Mouse (Mus musculus) midbrain, embryonic 14.5 days (tissue): ENCODE results near the gene Extl1. TPM values are rescaled to one million over a fixed set of nuclear protein-coding genes. Genes with fewer than 3 reads are reported as not detected.

Experiments used
- ATAC-seq: fragments of 200-750 bp; cut with Nextera tagmentation; 2 replicates; pipeline ENCODE4 v1.8.0; 2017; ENCODE audit warnings: moderate number of reproducible peaks, moderate library complexity; ENCODE audit not compliant: low FRiP score, low TSS enrichment
- DNase-seq: peaks from one replicate; pipeline ENCODE4 v3.0.0-alpha.2; 2015
- H3K27ac ChIP-seq: fragments of 300-500 bp; sonication (generic); replicated peaks from 2 replicates; pipeline ENCODE4 v1.5.1; 2014; ENCODE audit warnings: mild to moderate bottlenecking, low read depth, low read length, moderate library complexity
- H3K27me3 ChIP-seq: fragments of 300-500 bp; sonication (generic); 2 replicates; pipeline ENCODE4 v1.6.1; 2014; ENCODE audit warnings: low read length, control low read depth, mixed read lengths; ENCODE audit not compliant: control insufficient read depth, insufficient read depth
- H3K36me3 ChIP-seq: fragments of 300-500 bp; sonication (generic); 2 replicates; pipeline ENCODE4 v1.6.1; 2014; ENCODE audit warnings: low read length, control low read depth; ENCODE audit not compliant: control insufficient read depth, insufficient read depth
- H3K4me1 ChIP-seq: fragments of 300-500 bp; sonication (generic); 2 replicates; pipeline ENCODE4 v1.6.1; 2014; ENCODE audit warnings: mild to moderate bottlenecking, antibody characterized with exemption, low read length, control low read depth; ENCODE audit not compliant: control insufficient read depth, insufficient read depth
- H3K4me2 ChIP-seq: fragments of 300-500 bp; sonication (generic); 2 replicates; pipeline ENCODE4 v1.6.1; 2014; ENCODE audit warnings: mild to moderate bottlenecking, low read length, moderate library complexity
- H3K4me3 ChIP-seq: fragments of 300-500 bp; sonication (generic); replicated peaks from 2 replicates; pipeline ENCODE4 v1.5.1; 2014; ENCODE audit warnings: low read depth, low read length
- H3K9ac ChIP-seq: fragments of 300-500 bp; sonication (generic); replicated peaks from 2 replicates; pipeline ENCODE4 v1.6.1; 2014; ENCODE audit warnings: mild to moderate bottlenecking, low read length, moderate library complexity
- H3K9me3 ChIP-seq: fragments of 300-500 bp; sonication (generic); 2 replicates; pipeline ENCODE4 v1.6.1; 2016; ENCODE audit warnings: low read length, control low read depth, mixed read lengths; ENCODE audit not compliant: control insufficient read depth
- WGBS: fragments of 180-500 bp; shearing (Covaris S2); extraction: QIAGEN DNeasy Blood & Tissue Kit; methylation state at CpG from one replicate; pipeline ENCODE4 v1.1.7; 2014; 5-methylcytosine and 5-hydroxymethylcytosine counted together
- polyA plus RNA-seq: library from polyadenylated mRNA; unstranded; fragments of >200 nt; fragmentation: Nextera tagmentation; extraction: Ambion mirVana; gene quantifications from 2 replicates; pipeline ENCODE4 v1.2.1, GENCODE M21; 2014

Gene Extl1
- polyA plus RNA-seq, 1 experiment from 2014 or later = 0.28 TPM

DNA sequence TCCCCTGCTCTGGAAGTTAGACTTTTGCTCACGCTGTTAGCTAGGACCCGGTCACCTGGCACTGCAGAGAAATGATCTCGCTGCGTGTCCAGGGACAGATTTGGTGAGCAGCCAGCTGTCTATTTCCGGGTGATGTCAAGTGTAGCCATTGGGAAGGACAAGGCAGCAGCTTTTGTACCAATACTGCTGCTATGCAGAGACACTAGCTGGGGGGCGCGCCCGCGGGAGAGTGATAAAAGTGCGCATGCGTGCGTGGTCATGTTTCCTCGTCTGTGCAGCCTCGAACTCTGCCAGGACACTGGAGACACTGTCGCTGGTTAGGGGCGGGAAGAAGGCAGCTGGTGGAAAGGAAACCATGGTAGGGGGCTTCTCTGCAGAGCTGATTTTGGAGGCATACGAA lies 32.5 kb upstream of the Extl1 start:
- no peaks in the 10 kb centered on the region for H3K27me3 ChIP-seq
- H3K36me3 ChIP-seq = no peaks in the 10 kb centered on the region
- ATAC-seq = no peak
- peak overlapping the region; percentile 52 for H3K27ac ChIP-seq
- peak; percentile 33 for DNase-seq
- 0 out of 2 replicates have a peak, but pooled peaks cover 3% of the 10 kb centered on the region for H3K4me1 ChIP-seq
- 73% methylated on average over 17 of the region's 17 CpGs for WGBS
- H3K4me2 ChIP-seq = no peak overlapping the region
- no peaks in the 10 kb centered on the region for H3K9me3 ChIP-seq
- H3K9ac ChIP-seq = no peak overlapping the region
- no peak overlapping the region for H3K4me3 ChIP-seq

DNA sequence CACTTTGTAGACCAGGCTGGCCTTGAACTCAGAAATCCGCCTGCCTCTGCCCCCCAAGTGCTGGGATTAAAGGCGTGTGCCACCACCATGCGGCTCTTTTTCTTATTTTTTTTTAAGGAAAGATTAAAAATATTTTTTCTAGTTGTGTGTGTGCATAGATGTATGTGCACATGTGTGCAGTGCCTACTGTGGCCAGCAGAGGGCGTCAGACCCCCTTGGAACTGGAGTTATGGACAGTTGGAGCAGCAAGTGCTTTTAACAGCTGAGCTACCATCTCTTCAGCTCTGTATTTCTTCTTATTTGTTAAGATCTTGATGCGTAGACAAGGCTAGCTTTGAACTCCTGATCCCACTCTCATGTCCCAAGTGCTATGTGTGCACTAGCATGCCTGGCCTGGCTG lies 25.6 kb upstream of the Extl1 start:
- DNase-seq (no peak), ATAC-seq (no peak)
- Histone ChIP-seq H3K4me3 (no peak overlapping the region), H3K9ac (no peak overlapping the region), H3K4me1 (peaks cover under 1% of the 10 kb centered on the region; the same call in 1 of the 2 replicates), H3K27ac (no peak overlapping the region), H3K27me3 (no peaks in the 10 kb centered on the region), H3K36me3 (no peaks in the 10 kb centered on the region), H3K9me3 (no peaks in the 10 kb centered on the region), H3K4me2 (no peak overlapping the region)
- 71% methylated on average over 5 of the region's 5 CpGs for WGBS

GRCm38 (mm10) chr4:134403721-134404120 lies 20.1 kb upstream of the Extl1 start:
- Histone ChIP-seq H3K4me1 (peaks cover 27% of the 10 kb centered on the region), H3K27me3 (no peaks in the 10 kb centered on the region), H3K36me3 (no peaks in the 10 kb centered on the region), H3K27ac (no peak overlapping the region), H3K4me3 (no peak overlapping the region), H3K9ac (no peak overlapping the region; the same call in 1 of the 2 replicates), H3K4me2 (no peak overlapping the region), H3K9me3 (no peaks in the 10 kb centered on the region)
- 38% methylated on average over 7 of the region's 7 CpGs for WGBS
- ATAC-seq (no peak), DNase-seq (peak; percentile 26)

DNA sequence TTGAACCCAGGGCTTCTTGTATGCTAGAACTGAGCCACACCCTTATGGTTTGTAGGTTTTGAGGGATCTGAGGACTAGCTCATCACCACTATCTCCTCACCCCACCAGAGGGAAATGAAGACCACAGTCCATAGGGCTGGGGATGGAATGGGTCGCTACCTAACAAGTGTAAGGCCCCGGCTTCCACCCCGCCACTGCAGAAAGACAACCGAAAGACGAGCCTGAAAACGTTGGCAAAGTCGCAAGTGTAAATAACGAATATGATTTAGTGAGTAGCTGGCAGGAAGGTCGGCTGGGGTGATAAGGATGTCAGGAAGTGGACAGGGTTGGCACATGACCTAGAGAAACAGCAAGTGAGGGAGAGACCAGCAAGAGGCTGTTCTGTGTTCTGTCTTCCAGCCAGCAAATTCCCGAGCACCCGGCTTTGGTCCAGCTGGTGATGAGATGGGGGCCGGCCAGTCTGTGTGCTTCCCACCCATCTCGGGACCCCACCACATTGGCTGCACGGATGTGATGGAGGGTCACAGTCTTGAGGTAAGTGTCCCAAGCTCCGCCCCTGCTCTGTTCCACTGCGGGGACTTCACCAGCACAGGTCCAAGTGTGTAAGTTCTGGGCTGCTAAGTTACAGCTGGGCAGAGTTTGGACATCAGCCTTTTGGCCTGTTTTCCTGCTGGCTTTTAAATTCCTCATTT lies 19.1 kb upstream of the Extl1 start:
- no peaks in the 10 kb centered on the region for H3K27me3 ChIP-seq
- WGBS = 84% methylated on average over 16 of the region's 16 CpGs
- H3K4me1 ChIP-seq = peaks cover 27% of the 10 kb centered on the region
- no peak overlapping the region for H3K4me2 ChIP-seq
- no peak for DNase-seq
- H3K4me3 ChIP-seq = no peak overlapping the region
- H3K27ac ChIP-seq = no peak overlapping the region
- no peak overlapping the region for H3K9ac ChIP-seq
- H3K9me3 ChIP-seq = no peaks in the 10 kb centered on the region
- ATAC-seq = no peak
- no peaks in the 10 kb centered on the region for H3K36me3 ChIP-seq

DNA sequence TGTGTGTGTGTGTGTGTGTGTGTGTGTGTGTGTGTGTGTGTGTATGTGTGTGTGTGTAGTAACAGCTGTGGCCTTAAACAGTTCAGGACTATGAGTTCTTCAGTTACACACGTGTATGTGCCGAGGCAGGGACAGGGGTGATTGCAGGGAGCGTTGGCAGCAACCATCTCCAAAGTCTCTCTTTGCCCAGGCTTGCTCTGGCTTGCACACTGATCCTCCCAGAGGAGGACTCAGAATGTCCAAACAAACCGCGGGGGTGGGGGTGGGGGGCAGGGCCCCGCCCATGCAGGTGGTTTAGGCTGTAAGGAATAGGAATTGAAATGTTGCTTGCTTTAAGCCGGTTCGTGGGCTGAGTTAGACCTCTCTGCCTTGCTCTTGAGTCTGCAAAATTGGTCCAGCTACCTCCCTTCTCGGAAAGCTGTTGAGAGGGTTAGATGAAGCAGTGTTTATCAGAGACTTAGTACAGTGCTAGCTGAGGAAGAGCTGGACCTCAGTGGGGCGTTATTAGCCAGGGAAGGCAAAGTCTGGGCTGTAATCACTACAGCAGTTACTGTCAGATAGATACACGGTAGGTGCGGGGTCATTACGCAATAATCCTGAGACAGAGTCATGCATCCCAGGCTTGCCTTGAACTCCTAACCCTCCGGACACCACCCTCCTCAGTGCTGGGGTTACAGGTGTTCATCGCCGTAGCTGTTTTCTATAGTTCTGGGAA lies 18.4 kb upstream of the Extl1 start:
- Histone ChIP-seq H3K4me2 (peak overlapping the region; percentile 64), H3K4me3 (peak overlapping the region; percentile 35; the same call in 1 of the 2 replicates), H3K27me3 (no peaks in the 10 kb centered on the region), H3K9me3 (no peaks in the 10 kb centered on the region), H3K27ac (peak overlapping the region; percentile 80), H3K4me1 (peaks cover 30% of the 10 kb centered on the region), H3K9ac (no peak overlapping the region; the same call in 1 of the 2 replicates), H3K36me3 (no peaks in the 10 kb centered on the region)
- ATAC-seq = no peak
- DNase-seq = no peak
- 68% methylated on average over 16 of the region's 16 CpGs for WGBS

- Histone ChIP-seq H3K4me2 (peak overlapping the region; percentile 64), H3K36me3 (no peaks in the 10 kb centered on the region), H3K9ac (peak overlapping the region; percentile 46; the same call in 1 of the 2 replicates), H3K4me3 (peak overlapping the region; percentile 35), H3K27ac (peak overlapping the region; percentile 80), H3K9me3 (no peaks in the 10 kb centered on the region), H3K27me3 (no peaks in the 10 kb centered on the region), H3K4me1 (peaks cover 31% of the 10 kb centered on the region)
- DNase-seq (peak; percentile 80), ATAC-seq (peak; percentile 73)
- 4% methylated on average over 19 of the region's 19 CpGs for WGBS
Measured at GRCm38 (mm10) chr4:134401181-134401661, 17.6 kb upstream of the Extl1 start.

DNA sequence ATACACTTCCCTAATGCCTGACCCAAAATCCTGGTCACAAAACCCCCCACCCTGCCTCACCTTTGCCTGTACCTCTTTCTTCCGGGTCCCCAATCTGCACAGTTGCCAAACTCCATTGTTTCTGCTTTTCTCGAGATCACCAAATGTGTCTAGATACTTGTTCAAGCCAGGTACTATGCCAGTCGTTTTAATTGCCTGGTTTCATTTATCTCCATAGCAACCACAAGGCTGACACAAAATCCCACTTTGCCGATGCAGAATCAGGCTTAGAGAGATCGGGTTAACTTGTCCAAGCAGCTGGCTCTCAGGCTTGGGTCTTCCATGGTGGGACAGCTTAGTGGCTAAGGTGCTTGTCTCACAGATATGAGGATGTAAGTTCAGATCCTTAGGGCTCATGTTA lies 16.6 kb upstream of the Extl1 start:
- H3K4me1 ChIP-seq = peaks cover 35% of the 10 kb centered on the region
- no peaks in the 10 kb centered on the region for H3K36me3 ChIP-seq
- DNase-seq (peak; percentile 65), ATAC-seq (no peak)
- H3K9ac ChIP-seq = no peak overlapping the region
- H3K9me3 ChIP-seq = no peaks in the 10 kb centered on the region
- WGBS = 25% methylated on average over 5 of the region's 5 CpGs
- no peaks in the 10 kb centered on the region for H3K27me3 ChIP-seq
- peak overlapping the region; percentile 64 for H3K4me2 ChIP-seq
- peak overlapping the region; percentile 80; the same call in 1 of the 2 replicates for H3K27ac ChIP-seq
- no peak overlapping the region for H3K4me3 ChIP-seq

GRCm38 (mm10) chr4:134397732-134398131 lies 14.1 kb upstream of the Extl1 start:
- no peaks in the 10 kb centered on the region for H3K9me3 ChIP-seq
- DNase-seq (no peak), ATAC-seq (no peak)
- no peaks in the 10 kb centered on the region for H3K36me3 ChIP-seq
- no peak overlapping the region for H3K9ac ChIP-seq
- no peaks in the 10 kb centered on the region for H3K27me3 ChIP-seq
- H3K27ac ChIP-seq = no peak overlapping the region
- 90% methylated on average over 9 of the region's 9 CpGs for WGBS
- H3K4me3 ChIP-seq = no peak overlapping the region
- H3K4me2 ChIP-seq = peak overlapping the region; percentile 75; the same call in 1 of the 2 replicates
- peaks cover 32% of the 10 kb centered on the region for H3K4me1 ChIP-seq
